Mouse (Mus musculus) heart, embryonic 10.5 days (tissue): ENCODE measurements around the gene Ifng. TPM values are rescaled to one million over a fixed set of nuclear protein-coding genes. Genes with fewer than 3 reads are reported as not detected.

Experiments used
- polyA plus RNA-seq: library from polyadenylated mRNA; unstranded; fragments of >200 nt; fragmentation: Nextera tagmentation; extraction: Ambion mirVana; gene quantifications from 2 replicates; pipeline ENCODE4 v1.2.1, GENCODE M21; 2016

Gene Ifng
- polyA plus RNA-seq, 1 experiment from 2014 or later: not detected

Other genes starting within 250 kb of the Ifng start
- gene Il22, start 236.1 kb upstream of the Ifng start, polyA plus RNA-seq: 0.11 TPM in 1 of 2 replicates, not detected in the other
- gene Gm32717, start 200.3 kb upstream of the Ifng start, polyA plus RNA-seq: not detected in 2 replicates
- gene Gm32802, start 182.4 kb upstream of the Ifng start, polyA plus RNA-seq: not detected in 2 replicates
- not detected in 2 replicates for gene Iltifb, start 146.0 kb upstream of the Ifng start, polyA plus RNA-seq
- gene Gm9040, start 114.1 kb upstream of the Ifng start, polyA plus RNA-seq: not detected in 2 replicates
- gene Gm9044, start 108.6 kb upstream of the Ifng start, polyA plus RNA-seq: not detected in 2 replicates
- gene Gm9045, start 103.2 kb upstream of the Ifng start, polyA plus RNA-seq: 0.08 and 0.09 TPM in 2 replicates
- gene Gm9046, start 97.8 kb upstream of the Ifng start, polyA plus RNA-seq: not detected in 2 replicates
- gene Gm9048, start 92.4 kb upstream of the Ifng start, polyA plus RNA-seq: not detected in 2 replicates
- gene Gm9049, start 86.9 kb upstream of the Ifng start, polyA plus RNA-seq: 0.08 and 0.09 TPM in 2 replicates